Mouse (Mus musculus) left cerebral cortex, adult 2 months (tissue): ENCODE measurements around the gene Rfc3. TPM values are rescaled to one million over a fixed set of nuclear protein-coding genes. Genes with fewer than 3 reads are reported as not detected.
A peak's percentile ranks its signal among the peaks of the same experiment; 100 is the strongest.
"Not testable (repeated sequence)": the region's sequence is repeated elsewhere in the genome, so short reads cannot be mapped to it uniquely, and the experiment has no call there.

Experiments used
- DNase-seq, 2 experiments: peaks; one replicate each; pipeline ENCODE4 v3.0.0; 2021 to 2022; ENCODE audit warnings: low spot score in 2 of 2, mixed read lengths in 1 of 2; ENCODE audit errors: extremely low spot score in 1 of 2
- H3K27ac ChIP-seq: fragments of 200-600 bp; 2 replicates; pipeline ENCODE4 v1.8.1; 2022
- H3K4me3 ChIP-seq: fragments of 200-600 bp; 2 replicates; pipeline ENCODE4 v1.8.1; 2022
- CTCF ChIP-seq: fragments of 200-600 bp; IDR thresholded peaks from 2 replicates; pipeline ENCODE4 v1.8.1; 2022; ENCODE audit warnings: antibody characterized with exemption, mild to moderate bottlenecking, moderate library complexity
- intact Hi-C: fragments of 180-260 bp; cut with DNase I; formaldehyde crosslinking; loops from one replicate; pipeline ENCODE4 v1.15.1; 2025
- long read RNA-seq, 2 experiments: library from polyadenylated mRNA; stranded (forward); transcript quantifications; one replicate each; pipeline ENCODE4 v2.0.0; 2021; ENCODE audit warnings: borderline mapping rate in 2 of 2
- total RNA-seq, 2 experiments: library from RNA; stranded (reverse); gene quantifications; 2 replicates each; pipeline ENCODE4 v1.2.3; 2021

Rfc3 gene
- total RNA-seq: 10 to 100 TPM in 1 of 2 experiments, 1 to 10 TPM in 1; 9.8 to 11.4 TPM
- long read RNA-seq, experiment 1, partial matches to known transcripts: 0 of 6 reads
- long read RNA-seq, experiment 1, other reads (novel, unspliced or antisense): 2 of 6 reads
- long read RNA-seq, experiment 2, partial matches to known transcripts: 1 of 5 reads
- long read RNA-seq, experiment 2, other reads (novel, unspliced or antisense): 2 of 5 reads

- TF ChIP-seq CTCF: peak; percentile 97
- Histone ChIP-seq H3K27ac (no peak within 1 kb of the TSS), H3K4me3 (peak within 1 kb of the TSS; percentile 58)
- intact Hi-C loops: loop anchor here (5.0 kb wide), 1 partner anchor 284 kb away; no protein-coding TSS in a partner anchor
- peak; percentile 91 to 94 for DNase-seq
Observed at GRCm38 (mm10) chr5:151650700-151651410, at the start of gene Rfc3. Rfc3 (minus strand) TSS chr5:151651242.

- intact Hi-C loops, DNase-seq, H3K4me3 ChIP-seq, H3K27ac ChIP-seq: not testable (repeated sequence)
Observed at GRCm38 (mm10) chr5:151693636-151694035, 42.6 kb upstream of the Rfc3 start.

DNA sequence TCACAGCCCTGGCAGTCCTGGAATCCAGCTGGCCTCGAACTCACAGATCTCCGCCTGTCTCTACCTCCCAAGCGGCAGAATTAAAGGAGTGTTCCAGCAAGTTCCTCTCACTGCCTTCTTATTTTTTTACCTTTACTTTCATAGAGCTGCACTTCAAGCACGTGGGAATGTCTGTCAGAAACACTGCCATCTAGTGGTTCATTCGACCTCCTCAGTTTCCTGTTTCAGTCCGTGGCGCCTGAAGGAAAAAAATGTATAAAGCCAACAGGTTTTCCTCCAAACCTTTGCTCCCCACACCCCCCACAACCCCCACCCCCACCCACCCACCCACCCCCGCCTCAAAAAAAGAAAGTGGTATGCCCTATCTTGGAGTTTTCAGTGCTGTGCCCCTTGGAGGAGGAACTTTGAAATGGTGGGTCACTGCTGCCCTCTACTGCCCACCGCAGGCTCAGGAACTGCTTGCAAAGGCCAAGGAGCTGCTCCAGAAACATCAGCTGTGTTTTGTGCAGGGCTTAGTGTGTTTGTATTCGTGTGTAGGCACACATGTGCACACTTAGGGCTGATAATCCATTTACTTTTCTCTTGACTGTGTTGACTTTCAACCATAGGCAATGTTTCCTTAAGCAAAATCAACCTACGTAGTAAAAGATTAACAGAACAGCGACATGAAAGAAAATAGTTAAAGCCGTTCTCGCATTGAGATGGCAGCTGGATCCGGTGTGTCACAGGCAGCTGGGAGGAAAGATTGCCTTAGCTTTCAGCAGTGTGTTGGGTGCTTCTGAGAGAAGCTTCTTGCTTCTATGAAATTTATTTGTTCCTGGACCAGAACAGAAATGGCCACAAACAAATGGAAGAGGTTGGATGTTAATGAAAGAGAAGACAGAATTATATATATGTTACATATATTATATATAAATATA lies 35.8 kb upstream of the Rfc3 start:
- intact Hi-C loops: no loop called here
- peak; percentile 76 to 79 for DNase-seq
- TF ChIP-seq CTCF: peak; percentile 67
- no peak overlapping the region for H3K4me3 ChIP-seq
- H3K27ac ChIP-seq: no peak overlapping the region

DNA sequence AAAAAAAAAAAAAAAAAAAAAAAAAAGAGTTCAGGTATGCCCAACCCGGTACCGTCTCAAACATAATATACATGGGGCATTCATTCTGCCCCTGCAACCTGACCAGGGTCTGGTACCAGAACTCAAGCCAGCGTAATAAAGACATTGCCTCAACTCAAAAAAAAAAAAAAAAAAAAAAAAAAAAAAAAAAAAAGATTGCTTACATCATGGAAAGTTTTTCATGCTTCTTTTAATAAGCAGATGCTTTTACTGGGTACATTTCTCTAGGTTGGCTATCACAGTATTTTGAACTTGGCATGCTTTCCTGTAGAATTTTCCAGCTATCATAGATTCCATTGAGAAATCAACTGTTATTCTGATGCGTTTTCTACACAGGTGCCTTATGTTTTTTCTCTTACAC lies 11.2 kb upstream of the Rfc3 start:
- DNase-seq: no peak
- Histone ChIP-seq H3K27ac (no peak overlapping the region), H3K4me3 (no peak overlapping the region)
- intact Hi-C loops: no loop called here
- TF ChIP-seq CTCF: no peak

DNA sequence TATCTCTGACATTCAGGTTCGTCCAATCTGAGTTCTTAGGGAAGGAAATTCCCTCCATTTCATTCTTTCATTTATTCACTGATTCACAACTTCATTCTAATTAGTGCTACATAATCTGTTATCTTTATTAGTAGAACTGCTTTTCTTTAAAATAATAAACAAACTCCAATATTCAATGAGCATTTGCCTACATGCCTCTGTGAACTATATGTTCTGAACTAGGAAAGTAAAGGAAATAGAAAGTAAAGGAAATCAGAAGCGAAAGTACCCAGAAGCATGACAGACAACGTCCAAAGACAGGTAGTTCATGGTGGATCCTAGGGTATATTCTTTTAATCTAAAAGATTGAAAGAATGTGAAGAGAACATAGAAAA lies 356 bp upstream of the Rfc3 start:
- H3K27ac ChIP-seq: no peak overlapping the region
- intact Hi-C loops: loop anchor here (5.0 kb wide), 1 partner anchor 284 kb away; no protein-coding TSS in a partner anchor

DNA sequence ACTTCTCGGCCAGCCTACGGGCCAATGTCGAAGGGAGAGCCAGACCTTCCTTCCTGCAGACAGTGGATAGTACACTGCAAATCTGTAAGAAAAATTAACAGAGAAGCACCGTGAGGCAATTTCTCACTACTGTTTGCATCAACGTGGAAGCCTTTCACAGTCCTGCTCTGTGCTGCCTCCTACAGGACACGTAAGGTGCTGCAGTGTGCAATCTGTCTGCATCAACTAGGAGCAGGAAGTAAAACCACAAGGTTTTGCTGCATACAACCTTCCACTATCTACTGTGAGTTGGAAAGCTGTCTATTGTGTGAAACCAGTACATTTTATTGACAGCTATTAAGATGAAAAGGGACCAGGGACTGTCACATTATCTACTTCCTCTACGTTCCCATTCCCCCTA lies 6.2 kb downstream of the Rfc3 start:
- Histone ChIP-seq H3K27ac (no peak overlapping the region), H3K4me3 (no peak overlapping the region)
- intact Hi-C loops: no loop called here
- DNase-seq: no peak
- TF ChIP-seq CTCF: peak; percentile 49

More for the DNA sequence above, 356 bp upstream of the Rfc3 start:
- no peak for TF ChIP-seq CTCF
- peak overlapping the region; percentile 58 for H3K4me3 ChIP-seq
- no peak for DNase-seq

DNA sequence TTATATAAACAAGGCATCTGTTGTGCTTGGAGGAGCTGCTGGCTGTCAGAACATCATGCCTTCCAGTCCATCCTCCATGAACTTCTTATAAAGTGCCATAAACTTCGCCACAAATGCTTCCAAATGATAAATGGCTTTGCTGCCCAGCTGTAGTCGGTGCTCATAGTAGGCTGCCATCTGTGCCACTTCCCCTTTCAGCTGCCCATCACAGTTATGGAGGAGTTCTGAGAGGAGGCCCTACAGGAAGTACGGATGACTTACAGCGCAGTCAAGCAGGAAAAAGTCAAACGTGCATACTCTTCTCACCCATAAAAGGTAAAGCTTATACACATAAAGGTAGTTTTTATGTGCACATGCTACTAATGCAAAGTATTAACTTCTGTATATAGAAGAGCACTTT lies 8.2 kb downstream of the Rfc3 start:
- no peak overlapping the region for H3K4me3 ChIP-seq
- H3K27ac ChIP-seq: no peak overlapping the region
- intact Hi-C loops: no loop called here
- DNase-seq: no peak
- no peak for TF ChIP-seq CTCF

- DNase-seq: no peak
- Histone ChIP-seq H3K27ac (no peak overlapping the region), H3K4me3 (no peak overlapping the region)
- intact Hi-C loops: no loop called here
- no peak for TF ChIP-seq CTCF
Observed at GRCm38 (mm10) chr5:151642102-151642501, 8.9 kb downstream of the Rfc3 start.

- Histone ChIP-seq H3K27ac (no peak within 1 kb of the TSS), H3K4me3 (no peak within 1 kb of the TSS)
- intact Hi-C loops: no loop called here
- no peak for TF ChIP-seq CTCF
- no peak for DNase-seq
Observed at GRCm38 (mm10) chr5:151605921-151606320, 45.1 kb downstream of the Rfc3 start, which contains the start of gene Vmn2r18. Vmn2r18 (minus strand) TSS chr5:151606021.

- no peak for DNase-seq
- intact Hi-C loops: no loop called here
- Histone ChIP-seq H3K4me3 (no peak overlapping the region), H3K27ac (no peak overlapping the region)
- no peak for TF ChIP-seq CTCF
Observed at GRCm38 (mm10) chr5:151601696-151602095, 49.3 kb downstream of the Rfc3 start.

Other genes with a start within 250 kb of the Rfc3 start
- not detected for gene Gm42906, start 223.1 kb downstream of the Rfc3 start, total RNA-seq
- gene Vmn2r18, start 45.2 kb downstream of the Rfc3 start, total RNA-seq: not detected